Mouse (Mus musculus) c-Kit-negative CD71-positive TER-119-positive erythroid progenitor cells, embryonic 14.5 days (primary cell): Measurements from ENCODE around the gene Lmo7.

Experiments used
- DNase-seq: peaks from one replicate; pipeline ENCODE4 v3.0.0-alpha.2; 2013; ENCODE audit warnings: low read depth, low spot score

The Lmo7 gene

GRCm38 (mm10) chr14:101729237-101729971 lies at the start of gene Lmo7, which contains the start of gene Gm9922:
Gene Lmo7 (plus strand): TSS chr14:101729957.
Gene Gm9922 (minus strand): TSS chr14:101729814.
- no peak for DNase-seq

- DNase-seq = no peak
These were observed 42.1 kb upstream of the Lmo7 start for GRCm38 (mm10) chr14:101687696-101688095.

- DNase-seq = no peak
These were observed 41.4 kb upstream of the Lmo7 start for GRCm38 (mm10) chr14:101688406-101688805.

- no peak for DNase-seq
These were observed 25.3 kb upstream of the Lmo7 start for GRCm38 (mm10) chr14:101704479-101704878.

GRCm38 (mm10) chr14:101707088-101707487 lies 22.7 kb upstream of the Lmo7 start:
- DNase-seq = no peak

GRCm38 (mm10) chr14:101714414-101714813 lies 15.3 kb upstream of the Lmo7 start:
- no peak for DNase-seq

- no peak for DNase-seq
These were observed 375 bp downstream of the Lmo7 start for GRCm38 (mm10) chr14:101729972-101730692.

- DNase-seq = no peak
These were observed 4.0 kb downstream of the Lmo7 start for GRCm38 (mm10) chr14:101733542-101734303.

- DNase-seq = no peak
These were observed 7.7 kb downstream of the Lmo7 start for GRCm38 (mm10) chr14:101737501-101737900.

- DNase-seq = no peak
These were observed 16.9 kb downstream of the Lmo7 start for GRCm38 (mm10) chr14:101746635-101747034.

- DNase-seq = no peak
These were observed 18.1 kb downstream of the Lmo7 start for GRCm38 (mm10) chr14:101747811-101748210.

- DNase-seq = no peak
These were observed 18.7 kb downstream of the Lmo7 start for GRCm38 (mm10) chr14:101748436-101748835.

GRCm38 (mm10) chr14:101750910-101751309 lies 21.2 kb downstream of the Lmo7 start:
- no peak for DNase-seq

GRCm38 (mm10) chr14:101755425-101755824 lies 25.7 kb downstream of the Lmo7 start:
- no peak for DNase-seq

- DNase-seq = no peak
These were observed 32.5 kb downstream of the Lmo7 start for GRCm38 (mm10) chr14:101762267-101762666.

GRCm38 (mm10) chr14:101763762-101764295 lies 34.1 kb downstream of the Lmo7 start:
- DNase-seq = no peak

GRCm38 (mm10) chr14:101771336-101771735 lies 41.6 kb downstream of the Lmo7 start:
- DNase-seq = no peak

GRCm38 (mm10) chr14:101771756-101772155 lies 42.0 kb downstream of the Lmo7 start:
- DNase-seq = no peak

GRCm38 (mm10) chr14:101774631-101775030 lies 44.9 kb downstream of the Lmo7 start:
- no peak for DNase-seq

GRCm38 (mm10) chr14:101776296-101777128 lies 46.8 kb downstream of the Lmo7 start:
- no peak for DNase-seq

GRCm38 (mm10) chr14:101777129-101777493 lies 47.4 kb downstream of the Lmo7 start:
- no peak for DNase-seq
